Mouse (Mus musculus) lung, embryonic 14.5 days (tissue): ENCODE data around the gene Gm42957. TPM values are rescaled to one million over a fixed set of nuclear protein-coding genes. Genes with fewer than 3 reads are reported as not detected.

Experiments used
- ATAC-seq: fragments of 200-750 bp; cut with Nextera tagmentation; 2 replicates; pipeline ENCODE4 v1.8.0; 2017; ENCODE audit warnings: mild to moderate bottlenecking, moderate TSS enrichment, moderate library complexity; ENCODE audit not compliant: insufficient read depth
- DNase-seq: peaks from one replicate; pipeline ENCODE4 v3.0.0-alpha.2; 2015
- H3K27ac ChIP-seq: fragments of 300-500 bp; sonication (generic); 2 replicates; pipeline ENCODE4 v1.5.1; 2014; ENCODE audit warnings: low read depth, mild to moderate bottlenecking, moderate library complexity
- H3K27me3 ChIP-seq: fragments of 300-500 bp; sonication (generic); 2 replicates; pipeline ENCODE4 v1.6.1; 2014; ENCODE audit warnings: low read length, control low read depth; ENCODE audit not compliant: insufficient read depth
- H3K36me3 ChIP-seq: fragments of 300-500 bp; sonication (generic); 2 replicates; pipeline ENCODE4 v1.6.1; 2014; ENCODE audit warnings: control low read depth; ENCODE audit not compliant: insufficient read depth
- H3K4me1 ChIP-seq: fragments of 300-500 bp; sonication (generic); 2 replicates; pipeline ENCODE4 v1.6.1; 2014; ENCODE audit warnings: antibody characterized with exemption, control low read depth; ENCODE audit not compliant: insufficient read depth
- H3K4me2 ChIP-seq: fragments of 300-500 bp; sonication (generic); 2 replicates; pipeline ENCODE4 v1.6.1; 2014; ENCODE audit warnings: mild to moderate bottlenecking
- H3K4me3 ChIP-seq: fragments of 300-500 bp; sonication (generic); 2 replicates; pipeline ENCODE4 v1.5.1; 2014; ENCODE audit warnings: low read depth, low read length
- H3K9ac ChIP-seq: fragments of 300-500 bp; sonication (generic); 2 replicates; pipeline ENCODE4 v1.6.1; 2014
- H3K9me3 ChIP-seq: fragments of 300-500 bp; sonication (generic); 2 replicates; pipeline ENCODE4 v1.6.1; 2016; ENCODE audit warnings: low read depth, low read length, control low read depth
- CTCF ChIP-seq: IDR thresholded peaks from 2 replicates; pipeline ENCODE4 v1.5.1; 2016; ENCODE audit warnings: antibody characterized with exemption, low read depth
- WGBS: fragments of 180-500 bp; shearing (Covaris S2); extraction: QIAGEN DNeasy Blood & Tissue Kit; methylation state at CpG from one replicate; pipeline ENCODE4 v1.1.7; 2014; 5-methylcytosine and 5-hydroxymethylcytosine counted together
- polyA plus RNA-seq: library from polyadenylated mRNA; unstranded; fragments of >200 nt; fragmentation: Nextera tagmentation; extraction: Ambion mirVana; gene quantifications from 2 replicates; pipeline ENCODE4 v1.2.1, GENCODE M21; 2014

Gene Gm42957
- polyA plus RNA-seq, 1 experiment from 2014 or later: 0.09 TPM

- no peak overlapping the region for H3K4me2 ChIP-seq
- H3K4me1 ChIP-seq: no peaks in the 10 kb centered on the region
- H3K27ac ChIP-seq: no peak overlapping the region
- no peak for ATAC-seq
- no peak overlapping the region for H3K4me3 ChIP-seq
- no peaks in the 10 kb centered on the region for H3K9me3 ChIP-seq
- 87% methylated on average over 3 of the region's 3 CpGs for whole genome bisulfite sequencing
- H3K36me3 ChIP-seq: peaks cover 54% of the 10 kb centered on the region
- TF ChIP-seq CTCF: no peak
- H3K27me3 ChIP-seq: no peaks in the 10 kb centered on the region
- H3K9ac ChIP-seq: no peak overlapping the region
- DNase-seq: no peak
Measured at GRCm38 (mm10) chr3:96617941-96618340, 17.3 kb upstream of the Gm42957 start.

- TF ChIP-seq CTCF: no peak
- ATAC-seq (no peak), DNase-seq (no peak)
- Histone ChIP-seq H3K4me3 (no peak overlapping the region), H3K4me1 (no peaks in the 10 kb centered on the region), H3K9me3 (no peaks in the 10 kb centered on the region), H3K4me2 (no peak overlapping the region), H3K36me3 (peaks cover 50% of the 10 kb centered on the region), H3K27me3 (no peaks in the 10 kb centered on the region), H3K9ac (no peak overlapping the region), H3K27ac (no peak overlapping the region)
- WGBS: 92% methylated on average over 4 of the region's 4 CpGs
Measured at GRCm38 (mm10) chr3:96623201-96623600, 12.1 kb upstream of the Gm42957 start.

- WGBS: under 1% methylated on average over 48 of the region's 48 CpGs
- H3K4me2 ChIP-seq: peak within 1 kb of the TSS; percentile 75
- H3K27me3 ChIP-seq: no peaks in the 10 kb centered on the region
- H3K27ac ChIP-seq: peak within 1 kb of the TSS; percentile 86
- no peak for TF ChIP-seq CTCF
- ATAC-seq: peak; percentile 95
- peaks cover 33% of the 10 kb centered on the region for H3K36me3 ChIP-seq
- H3K4me3 ChIP-seq: peak within 1 kb of the TSS; percentile 67
- H3K4me1 ChIP-seq: 0 out of 2 replicates have a peak, but pooled peaks cover 3% of the 10 kb centered on the region
- peak; percentile 100 for DNase-seq
- no peaks in the 10 kb centered on the region for H3K9me3 ChIP-seq
- H3K9ac ChIP-seq: peak within 1 kb of the TSS; percentile 79
Measured at GRCm38 (mm10) chr3:96629729-96630600, 5.3 kb upstream of the Gm42957 start, which contains the start of gene Rbm8a. Gene Rbm8a (plus strand): TSS chr3:96629933.

DNA sequence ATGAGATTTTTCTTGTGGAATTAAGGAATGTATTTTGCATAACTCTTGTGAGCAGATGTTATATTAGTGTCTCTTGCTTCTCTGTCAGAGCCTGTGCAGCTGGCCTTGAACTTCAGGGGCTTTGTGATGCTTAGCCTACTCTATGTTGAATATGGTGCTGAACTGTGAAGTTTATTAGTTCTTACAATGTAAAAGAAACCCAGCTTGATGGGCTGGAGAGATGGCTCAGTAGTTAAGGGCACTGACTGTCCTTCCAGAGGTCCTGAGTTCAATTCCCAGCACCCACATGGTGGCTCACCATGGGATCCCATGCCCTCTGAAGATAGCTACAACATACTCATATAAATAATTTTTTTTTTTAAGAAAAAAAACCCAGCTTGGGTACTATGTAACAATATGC is 3.2 kb upstream of the Gm42957 start:
- Histone ChIP-seq H3K4me2 (no peak overlapping the region), H3K27me3 (no peaks in the 10 kb centered on the region), H3K4me1 (peaks cover 8% of the 10 kb centered on the region; the same call in 1 of the 2 replicates), H3K9me3 (no peaks in the 10 kb centered on the region), H3K36me3 (peaks cover 32% of the 10 kb centered on the region), H3K27ac (no peak overlapping the region), H3K9ac (no peak overlapping the region), H3K4me3 (no peak overlapping the region)
- ATAC-seq (no peak), DNase-seq (no peak)
- TF ChIP-seq CTCF: no peak

- H3K9ac ChIP-seq: no peak overlapping the region
- DNase-seq (no peak), ATAC-seq (no peak)
- TF ChIP-seq CTCF: no peak
- 69% methylated on average over 1 of the region's 1 CpGs for WGBS
- peaks cover 46% of the 10 kb centered on the region for H3K36me3 ChIP-seq
- peaks cover 7% of the 10 kb centered on the region; the same call in 1 of the 2 replicates for H3K4me1 ChIP-seq
- no peak overlapping the region for H3K27ac ChIP-seq
- no peak overlapping the region for H3K4me3 ChIP-seq
- no peaks in the 10 kb centered on the region for H3K27me3 ChIP-seq
- H3K4me2 ChIP-seq: no peak overlapping the region
- no peaks in the 10 kb centered on the region for H3K9me3 ChIP-seq
Measured at GRCm38 (mm10) chr3:96634015-96634414, 1.3 kb upstream of the Gm42957 start.

GRCm38 (mm10) chr3:96635906-96636305 is 632 bp downstream of the Gm42957 start:
- 5% methylated on average over 15 of the region's 15 CpGs for WGBS
- Histone ChIP-seq H3K27ac (peak overlapping the region; percentile 86), H3K27me3 (no peaks in the 10 kb centered on the region), H3K9ac (peak overlapping the region; percentile 97), H3K4me2 (peak overlapping the region; percentile 66), H3K4me3 (peak overlapping the region; percentile 93), H3K4me1 (peaks cover 5% of the 10 kb centered on the region; the same call in 1 of the 2 replicates), H3K9me3 (no peaks in the 10 kb centered on the region), H3K36me3 (peaks cover 58% of the 10 kb centered on the region)
- ATAC-seq (no peak), DNase-seq (no peak)
- TF ChIP-seq CTCF: no peak

- peaks cover 58% of the 10 kb centered on the region for H3K36me3 ChIP-seq
Measured at GRCm38 (mm10) chr3:96636448-96636847, 1.2 kb downstream of the Gm42957 start.

More at GRCm38 (mm10) chr3:96636448-96636847, 1.2 kb downstream of the Gm42957 start:
- Histone ChIP-seq H3K9ac (peak overlapping the region; percentile 97), H3K4me3 (peak overlapping the region; percentile 93), H3K27me3 (no peaks in the 10 kb centered on the region), H3K4me1 (peaks cover 5% of the 10 kb centered on the region; the same call in 1 of the 2 replicates), H3K9me3 (no peaks in the 10 kb centered on the region), H3K4me2 (peak overlapping the region; percentile 66), H3K27ac (no peak overlapping the region)
- no peak for TF ChIP-seq CTCF
- ATAC-seq (no peak), DNase-seq (no peak)
- 59% methylated on average over 11 of the region's 11 CpGs for WGBS
